Mouse (Mus musculus) neutrophil, adult 5-6 weeks (primary cell): ENCODE results near the gene Ablim1. TPM values are rescaled to one million over a fixed set of nuclear protein-coding genes. Genes with fewer than 3 reads are reported as not detected.

ENCODE experiments used
- ATAC-seq: fragments of 151-379, 151-347 bp; 2 replicates; pipeline ENCODE4 v1.8.0; 2017; ENCODE audit warnings: mild to moderate bottlenecking, moderate TSS enrichment; ENCODE audit not compliant: insufficient number of reproducible peaks, poor library complexity, low FRiP score, severe bottlenecking; ENCODE audit errors: extremely low read depth
- total RNA-seq: library from RNA; stranded (forward); fragments of 200-1000 nt; gene quantifications from 2 replicates; pipeline ENCODE4 v1.2.3, GENCODE M21; 2017

The Ablim1 gene
- total RNA-seq, 1 experiment from 2014 or later, result 255 TPM

GRCm38 (mm10) chr19:57349096-57349495, 34.4 kb upstream of the Ablim1 start:
- no peak for ATAC-seq

DNA sequence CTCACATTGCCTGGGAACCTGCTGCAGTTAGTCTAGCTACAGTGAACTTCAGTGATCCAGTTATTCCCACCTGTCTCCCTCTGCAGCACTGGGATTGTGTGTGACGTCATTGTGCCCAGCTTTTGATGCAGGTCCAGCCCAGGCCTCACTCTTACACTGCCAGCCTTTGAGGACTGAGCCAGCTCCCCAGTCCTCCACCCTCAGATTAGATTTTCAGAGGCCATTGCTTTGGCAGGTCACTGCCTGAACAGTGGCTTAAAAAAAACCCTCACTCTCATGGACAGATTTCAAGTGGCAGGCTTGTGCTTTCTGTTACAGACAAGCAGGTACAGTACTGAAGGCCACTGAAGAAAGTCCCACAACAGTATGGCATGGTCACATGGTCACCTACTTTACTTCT, 30.0 kb upstream of the Ablim1 start:
- no peak for ATAC-seq

- ATAC-seq, result 0 out of 2 replicates have a peak, but pooled peaks have one; percentile 19
Observed at GRCm38 (mm10) chr19:57343860-57344259, 29.1 kb upstream of the Ablim1 start.

DNA sequence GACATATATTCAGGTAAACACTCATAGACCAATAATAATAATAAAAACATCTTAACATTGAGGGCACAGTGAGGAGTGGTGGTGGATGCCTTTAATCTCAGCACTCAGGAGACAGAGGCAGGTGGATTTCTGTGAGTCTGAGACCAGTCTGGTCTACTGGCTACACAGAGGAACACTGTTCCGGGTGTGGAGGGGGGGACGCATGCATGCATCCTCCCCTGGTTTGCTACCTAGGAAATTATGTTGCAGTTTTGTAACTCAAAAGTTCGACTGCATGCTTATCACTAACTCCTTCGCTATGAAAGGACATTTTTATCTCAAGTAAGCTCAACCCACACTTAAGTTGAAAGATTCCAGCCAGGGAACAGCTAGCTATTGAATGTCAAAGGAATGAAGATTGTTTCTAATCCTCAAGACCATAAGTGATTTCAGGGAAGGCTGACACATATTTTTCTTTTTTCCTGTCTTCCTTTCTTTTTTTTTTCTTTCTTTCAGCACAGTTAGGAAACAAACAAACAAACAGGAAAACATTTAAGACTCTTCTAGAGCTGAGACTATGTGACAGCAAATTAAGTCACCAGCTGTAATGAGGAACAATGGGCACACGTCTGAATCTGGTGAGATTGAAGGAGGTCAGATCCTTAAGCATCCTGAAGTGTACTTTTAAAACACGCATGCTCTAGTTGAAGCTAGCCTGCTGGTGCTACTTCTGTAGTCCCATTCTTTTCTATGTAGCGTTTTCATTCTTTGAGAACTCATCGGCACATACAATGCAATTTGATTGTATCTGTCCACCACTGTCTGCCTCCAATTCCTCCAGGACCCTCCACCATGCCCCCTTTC, 26.4 kb upstream of the Ablim1 start:
- no peak for ATAC-seq

DNA sequence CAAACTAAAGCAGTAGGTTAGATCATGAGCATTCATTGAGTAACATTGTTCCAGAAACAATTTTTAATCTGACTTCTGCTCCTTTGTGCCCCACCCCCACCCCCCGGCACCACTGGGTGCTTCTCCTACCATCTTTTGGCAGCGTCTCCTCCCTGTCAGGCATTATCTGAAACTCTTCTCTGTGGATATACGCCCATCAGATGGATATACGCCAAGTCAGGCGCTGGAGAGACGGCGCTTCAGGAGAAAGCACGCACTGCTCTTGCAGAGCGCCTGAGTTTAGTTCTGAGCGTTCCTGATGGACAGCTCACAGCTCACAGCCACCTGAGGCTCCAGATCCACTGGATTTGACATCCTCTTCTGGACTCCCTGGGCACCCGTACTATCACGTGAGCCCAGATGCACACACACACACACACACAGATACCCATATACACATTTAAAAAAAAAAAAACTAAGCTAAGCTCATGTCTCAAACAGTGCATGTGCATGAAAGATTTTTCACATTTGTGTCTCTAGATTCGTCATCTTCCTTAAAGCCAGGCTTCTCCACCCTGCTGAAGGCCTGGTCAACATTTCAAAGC, 24.7 kb upstream of the Ablim1 start:
- ATAC-seq, result no peak

- no peak for ATAC-seq
Observed at GRCm38 (mm10) chr19:57335135-57335534, 20.4 kb upstream of the Ablim1 start.

GRCm38 (mm10) chr19:57333356-57333755, 18.6 kb upstream of the Ablim1 start:
- no peak for ATAC-seq

DNA sequence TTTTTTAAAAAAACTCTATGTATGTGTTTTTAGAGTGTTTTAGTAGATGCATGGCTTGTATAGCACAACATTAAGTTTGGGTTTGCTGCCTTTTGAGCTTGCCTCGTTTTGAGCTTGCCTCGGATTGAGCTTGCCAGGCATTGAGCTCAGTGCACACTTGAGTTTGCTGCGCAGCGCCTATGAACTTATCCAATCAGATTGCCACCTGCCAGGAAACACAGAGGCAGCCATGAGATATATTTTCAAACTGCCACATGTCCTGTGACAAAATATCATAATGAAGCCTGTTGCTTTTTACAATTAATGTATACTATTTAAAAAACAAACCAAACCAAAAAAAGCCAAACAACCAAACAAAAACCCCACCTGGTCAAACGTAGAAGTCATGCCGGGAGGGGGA, 16.5 kb upstream of the Ablim1 start:
- no peak for ATAC-seq

- ATAC-seq, result no peak
Observed at GRCm38 (mm10) chr19:57330309-57330708, 15.6 kb upstream of the Ablim1 start.

GRCm38 (mm10) chr19:57328792-57329191, 14.1 kb upstream of the Ablim1 start:
- no peak for ATAC-seq

- no peak for ATAC-seq
Observed at GRCm38 (mm10) chr19:57328269-57328668, 13.6 kb upstream of the Ablim1 start.

DNA sequence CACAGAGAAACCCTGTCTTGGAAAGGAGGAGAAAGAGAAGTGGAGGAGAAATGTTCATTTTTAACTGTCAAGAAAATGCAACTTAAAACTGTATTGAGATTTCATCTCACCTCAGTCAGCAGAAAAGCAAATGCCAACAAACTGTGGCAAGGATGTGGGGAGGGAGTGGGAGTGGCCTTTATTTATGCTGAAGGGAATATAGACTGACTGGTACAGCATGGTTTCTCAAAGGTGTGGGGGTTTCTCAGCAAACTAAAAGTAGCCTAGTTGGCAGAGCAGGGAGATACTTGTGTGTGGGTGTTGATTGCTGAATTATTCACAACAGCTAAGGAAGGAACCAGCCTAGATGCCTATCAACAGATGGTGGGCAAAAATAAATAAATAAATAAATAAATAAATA, 13.0 kb upstream of the Ablim1 start:
- no peak for ATAC-seq

GRCm38 (mm10) chr19:57325748-57326300, 11.1 kb upstream of the Ablim1 start:
- ATAC-seq, result peak; percentile 40; the same call in 1 of the 2 replicates

DNA sequence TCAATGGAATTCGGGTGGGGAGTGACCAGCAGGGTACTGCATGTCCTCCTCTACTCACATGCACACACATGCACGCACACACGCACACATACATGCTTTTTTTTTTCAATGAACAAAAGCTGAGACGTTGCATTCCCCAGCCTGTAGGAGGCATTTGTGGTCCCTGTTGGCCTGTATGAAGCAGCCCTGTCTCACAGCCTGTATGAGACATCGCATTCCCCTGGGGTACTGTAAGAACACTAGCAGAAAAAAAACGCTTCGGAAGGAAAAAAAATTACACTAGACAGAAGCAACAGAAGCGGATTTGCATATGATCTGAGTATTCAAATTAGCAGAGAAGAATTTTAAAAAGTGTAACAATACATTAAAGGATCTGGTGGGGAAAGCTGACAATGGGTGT, 8.4 kb upstream of the Ablim1 start:
- no peak for ATAC-seq

GRCm38 (mm10) chr19:57322491-57322890, 7.8 kb upstream of the Ablim1 start:
- no peak for ATAC-seq

DNA sequence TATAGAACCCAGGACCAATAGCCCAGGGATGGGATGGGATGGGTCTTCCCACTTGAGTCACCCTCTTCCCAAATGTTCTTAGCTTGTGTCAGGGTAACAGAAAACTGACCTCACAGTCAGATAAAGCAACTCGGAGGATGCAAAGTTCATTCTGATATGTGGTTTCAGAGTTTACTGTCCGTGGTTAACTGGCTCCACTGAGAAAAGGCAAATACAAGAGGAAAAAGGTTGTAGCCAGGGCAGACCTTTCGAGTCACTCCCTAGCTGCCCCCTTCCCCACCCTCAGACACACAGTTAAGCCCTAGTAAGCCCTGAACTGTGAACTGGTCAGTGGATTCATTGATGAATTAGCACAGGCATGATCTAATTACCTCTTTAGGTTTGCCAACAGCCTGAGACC, 7.1 kb upstream of the Ablim1 start:
- no peak for ATAC-seq

GRCm38 (mm10) chr19:57320656-57321382, 6.1 kb upstream of the Ablim1 start:
- no peak for ATAC-seq

- no peak for ATAC-seq
Observed at GRCm38 (mm10) chr19:57316597-57316996, 1.9 kb upstream of the Ablim1 start.

DNA sequence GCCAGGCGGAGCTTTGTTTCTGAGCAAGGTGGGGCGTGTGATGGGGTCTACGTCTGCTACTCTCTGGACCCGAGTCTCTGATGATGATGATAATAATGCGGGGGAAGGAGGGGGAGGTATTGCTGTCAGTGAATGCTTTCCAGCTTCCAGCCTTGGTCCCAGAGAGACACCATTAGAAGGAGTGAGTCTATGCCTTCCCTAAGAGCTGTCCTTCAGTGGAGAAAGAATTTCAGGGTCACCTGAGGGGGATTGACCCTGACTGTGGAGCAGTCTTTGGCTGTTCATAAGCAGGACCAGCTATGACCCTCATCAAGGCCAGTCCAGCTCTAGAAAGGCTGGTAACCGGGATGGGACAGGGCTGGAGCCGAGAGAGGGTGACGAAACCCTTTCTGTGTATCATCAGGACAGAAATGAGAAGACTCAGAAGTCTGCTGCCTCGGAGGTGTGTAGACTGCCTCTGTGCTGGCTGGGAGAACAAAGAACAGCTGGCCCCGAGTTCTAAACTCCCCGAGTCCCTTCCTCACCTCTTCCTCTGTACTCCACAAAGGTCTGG, 370 bp upstream of the Ablim1 start:
- ATAC-seq, result no peak
